Mouse (Mus musculus) heart, embryonic 10.5 days (tissue): ENCODE data around the gene Rplp2. TPM values are rescaled to one million over a fixed set of nuclear protein-coding genes. Genes with fewer than 3 reads are reported as not detected.

Source experiments
- DNase-seq: peaks from one replicate; pipeline ENCODE4 v3.0.0-alpha.2; 2017; ENCODE audit warnings: low spot score
- H3K27ac ChIP-seq: fragments of 300-500 bp; sonication (generic); 2 replicates; pipeline ENCODE4 v1.5.1; 2016; ENCODE audit warnings: mild to moderate bottlenecking
- H3K27me3 ChIP-seq: fragments of 300-500 bp; sonication (generic); 2 replicates; pipeline ENCODE4 v1.6.1; 2016; ENCODE audit warnings: mild to moderate bottlenecking; ENCODE audit not compliant: poor library complexity, insufficient read depth, severe bottlenecking
- H3K36me3 ChIP-seq: fragments of 300-500 bp; sonication (generic); 2 replicates; pipeline ENCODE4 v1.6.1; 2016; ENCODE audit warnings: mild to moderate bottlenecking, moderate library complexity
- H3K4me1 ChIP-seq: fragments of 300-500 bp; sonication (generic); 2 replicates; pipeline ENCODE4 v1.6.1; 2016; ENCODE audit warnings: mild to moderate bottlenecking
- H3K4me3 ChIP-seq: fragments of 300-500 bp; sonication (generic); 2 replicates; pipeline ENCODE4 v1.5.1; 2016; ENCODE audit warnings: mild to moderate bottlenecking, moderate library complexity
- H3K9me3 ChIP-seq: fragments of 300-500 bp; sonication (generic); 2 replicates; pipeline ENCODE4 v1.6.1; 2016; ENCODE audit warnings: mild to moderate bottlenecking, moderate library complexity
- WGBS: fragments of 180-500 bp; shearing (Covaris S2); methylation state at CpG from one replicate; pipeline ENCODE4 v1.1.7; 2016; 5-methylcytosine and 5-hydroxymethylcytosine counted together
- polyA plus RNA-seq: library from polyadenylated mRNA; unstranded; fragments of >200 nt; fragmentation: Nextera tagmentation; extraction: Ambion mirVana; gene quantifications from 2 replicates; pipeline ENCODE4 v1.2.1, GENCODE M21; 2016

The Rplp2 gene
- polyA plus RNA-seq, 1 experiment from 2014 or later = 900 TPM

DNA sequence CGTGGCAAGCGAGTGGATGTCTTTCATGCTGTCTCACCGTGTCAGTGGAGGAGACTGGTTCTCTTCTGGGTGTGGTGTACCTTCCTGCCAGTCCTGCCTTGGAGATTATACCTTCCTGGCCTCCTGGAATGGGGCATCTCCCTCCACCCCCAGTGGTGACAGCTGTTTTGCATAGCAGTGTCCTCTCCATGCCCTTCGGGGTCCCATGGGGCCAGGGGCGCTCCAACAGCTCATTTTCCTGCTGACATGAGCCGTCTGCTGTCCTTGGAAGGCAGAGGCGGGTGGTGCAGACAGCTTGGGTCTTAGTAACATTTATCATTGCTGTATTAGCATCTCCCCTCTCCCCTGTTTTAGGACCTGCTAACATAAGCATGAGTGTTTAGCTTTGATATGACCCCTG lies 40.0 kb downstream of the Rplp2 start:
- no peak overlapping the region for H3K27ac ChIP-seq
- no peak for DNase-seq
- peaks cover 23% of the 10 kb centered on the region; the same call in 1 of the 2 replicates for H3K36me3 ChIP-seq
- H3K9me3 ChIP-seq = no peaks in the 10 kb centered on the region
- peaks cover 13% of the 10 kb centered on the region for H3K4me1 ChIP-seq
- 71% methylated on average over 7 of the region's 7 CpGs for WGBS
- H3K4me3 ChIP-seq = no peak overlapping the region
- H3K27me3 ChIP-seq = peaks cover 15% of the 10 kb centered on the region

DNA sequence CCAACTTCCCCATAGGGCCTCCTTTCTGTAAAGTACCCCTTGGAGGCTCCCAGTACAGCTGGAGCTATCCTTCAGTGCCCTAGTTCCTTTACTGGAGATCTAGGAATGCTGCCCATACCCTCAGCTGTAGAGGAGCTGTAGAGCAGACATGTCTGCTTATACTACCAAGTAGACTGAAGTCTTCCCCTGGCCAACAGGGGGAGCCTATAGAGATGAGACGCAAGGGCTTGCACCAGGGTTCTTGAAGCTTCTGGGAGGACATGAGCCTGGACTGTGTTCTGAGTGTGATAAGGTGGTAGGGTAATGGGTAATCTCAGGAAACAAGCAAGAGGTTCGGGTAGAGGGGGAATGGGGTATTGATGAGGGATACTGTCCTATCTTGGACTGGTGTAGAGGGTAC lies 44.0 kb downstream of the Rplp2 start:
- 65% methylated on average over 2 of the region's 2 CpGs for WGBS
- Histone ChIP-seq H3K27ac (no peak overlapping the region), H3K4me1 (no peaks in the 10 kb centered on the region), H3K36me3 (peaks cover 55% of the 10 kb centered on the region), H3K4me3 (no peak overlapping the region), H3K9me3 (no peaks in the 10 kb centered on the region), H3K27me3 (no peaks in the 10 kb centered on the region)
- no peak for DNase-seq

DNA sequence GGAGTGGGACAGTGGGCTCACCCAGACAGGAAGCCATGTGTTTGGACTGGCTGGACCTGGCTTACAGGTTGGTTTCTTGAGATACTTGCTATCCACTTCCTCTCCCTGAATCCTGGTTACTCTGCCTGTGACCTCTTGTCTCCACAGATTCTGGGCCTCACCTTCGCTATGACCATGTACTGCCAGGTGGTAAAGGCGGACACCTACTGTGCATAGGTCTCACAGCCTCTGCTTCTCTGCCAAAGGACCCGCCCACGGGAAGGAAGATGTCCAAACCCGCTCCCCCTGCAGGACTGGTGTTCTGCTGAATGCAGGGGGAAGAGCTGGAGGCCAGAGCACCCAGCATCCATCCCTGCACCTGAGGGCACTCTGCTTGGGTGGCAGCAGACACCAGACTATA lies 45.6 kb downstream of the Rplp2 start:
- no peaks in the 10 kb centered on the region for H3K27me3 ChIP-seq
- no peak overlapping the region for H3K27ac ChIP-seq
- WGBS = 91% methylated on average over 5 of the region's 5 CpGs
- no peak overlapping the region for H3K4me3 ChIP-seq
- peaks cover 49% of the 10 kb centered on the region for H3K36me3 ChIP-seq
- no peak for DNase-seq
- H3K9me3 ChIP-seq = no peaks in the 10 kb centered on the region
- H3K4me1 ChIP-seq = peaks cover 7% of the 10 kb centered on the region; the same call in 1 of the 2 replicates

GRCm38 (mm10) chr7:141493729-141494128 lies 46.6 kb downstream of the Rplp2 start:
- no peaks in the 10 kb centered on the region for H3K27me3 ChIP-seq
- DNase-seq = no peak
- peaks cover 50% of the 10 kb centered on the region for H3K36me3 ChIP-seq
- H3K27ac ChIP-seq = no peak overlapping the region
- H3K4me1 ChIP-seq = peaks cover 7% of the 10 kb centered on the region; the same call in 1 of the 2 replicates
- no peak overlapping the region for H3K4me3 ChIP-seq
- no peaks in the 10 kb centered on the region for H3K9me3 ChIP-seq
- 70% methylated on average over 1 of the region's 1 CpGs for WGBS

DNA sequence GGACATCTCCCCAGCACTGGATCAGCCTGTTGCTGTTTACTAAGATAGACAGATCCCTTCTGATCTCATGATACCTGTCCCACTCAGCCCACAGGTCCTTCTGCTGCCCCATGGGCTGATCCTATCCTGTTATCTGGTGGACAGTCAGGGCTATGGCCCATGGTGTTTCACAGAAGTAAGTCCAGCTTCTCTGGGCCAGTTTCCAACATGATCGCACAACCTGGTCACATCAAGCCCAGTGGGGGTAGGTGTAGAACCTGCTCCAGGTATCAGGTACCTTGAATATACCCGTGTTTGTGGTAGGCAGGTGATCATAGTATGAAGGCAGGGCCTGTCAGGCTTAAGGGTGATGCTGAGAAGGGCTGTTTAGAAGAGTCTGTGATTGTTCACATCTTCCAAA lies 48.2 kb downstream of the Rplp2 start:
- Histone ChIP-seq H3K9me3 (no peaks in the 10 kb centered on the region), H3K27me3 (no peaks in the 10 kb centered on the region), H3K27ac (no peak overlapping the region), H3K4me1 (peaks cover 16% of the 10 kb centered on the region; the same call in 1 of the 2 replicates), H3K36me3 (peaks cover 62% of the 10 kb centered on the region), H3K4me3 (no peak overlapping the region)
- no peak for DNase-seq
- 86% methylated on average over 2 of the region's 2 CpGs for WGBS

GRCm38 (mm10) chr7:141495940-141496339 lies 48.8 kb downstream of the Rplp2 start:
- no peak overlapping the region for H3K27ac ChIP-seq
- H3K4me3 ChIP-seq = no peak overlapping the region
- no peaks in the 10 kb centered on the region for H3K9me3 ChIP-seq
- peaks cover 16% of the 10 kb centered on the region; the same call in 1 of the 2 replicates for H3K4me1 ChIP-seq
- no peak for DNase-seq
- H3K36me3 ChIP-seq = peaks cover 59% of the 10 kb centered on the region
- no peaks in the 10 kb centered on the region for H3K27me3 ChIP-seq
- WGBS = 90% methylated on average over 4 of the region's 4 CpGs

DNA sequence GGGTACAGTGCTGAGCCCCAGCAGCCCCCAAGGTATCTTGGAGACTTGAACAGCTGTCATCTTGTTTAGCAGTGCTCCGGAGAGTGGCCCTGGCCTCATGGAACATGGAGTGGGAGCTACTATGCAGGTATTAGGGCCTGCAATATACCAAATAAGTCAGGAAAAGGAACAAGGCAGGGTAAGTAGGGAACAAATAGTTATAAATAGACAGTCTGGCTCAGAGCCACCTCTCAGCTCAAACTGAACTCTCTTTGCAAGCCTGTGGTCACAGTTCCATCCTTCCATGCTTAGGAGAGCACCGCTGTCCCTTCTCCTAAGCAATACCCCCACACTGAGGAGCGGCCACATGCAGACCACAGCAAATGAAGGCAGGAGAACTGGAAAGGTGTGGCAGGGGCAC lies 50.4 kb downstream of the Rplp2 start:
- Histone ChIP-seq H3K9me3 (no peaks in the 10 kb centered on the region), H3K36me3 (peaks cover 51% of the 10 kb centered on the region), H3K4me1 (peaks cover 16% of the 10 kb centered on the region; the same call in 1 of the 2 replicates), H3K27ac (no peak overlapping the region), H3K4me3 (no peak overlapping the region), H3K27me3 (no peaks in the 10 kb centered on the region)
- DNase-seq = no peak
- WGBS = 91% methylated on average over 3 of the region's 3 CpGs

Other genes starting within 250 kb of the Rplp2 start
- 1.4 and 2.1 TPM in 2 replicates for gene Lmntd2, start 233.3 kb upstream of the Rplp2 start, polyA plus RNA-seq
- 22.6 and 41.4 TPM in 2 replicates for gene Rassf7, start 231.5 kb upstream of the Rplp2 start, polyA plus RNA-seq
- gene Phrf1, start 218.6 kb upstream of the Rplp2 start, polyA plus RNA-seq = 73.5 and 84.7 TPM in 2 replicates
- 0.39 and 0.60 TPM in 2 replicates for gene Irf7, start 180.9 kb upstream of the Rplp2 start, polyA plus RNA-seq
- not detected in 2 replicates for gene Cdhr5, start 170.6 kb upstream of the Rplp2 start, polyA plus RNA-seq
- gene Sct, start 168.2 kb upstream of the Rplp2 start, polyA plus RNA-seq = 1.7 and 5.0 TPM in 2 replicates
- 0.13 TPM in 1 of 2 replicates, not detected in the other for gene Drd4, start 155.4 kb upstream of the Rplp2 start, polyA plus RNA-seq
- gene Deaf1, start 119.7 kb upstream of the Rplp2 start, polyA plus RNA-seq = 35.6 and 39.4 TPM in 2 replicates
- 39.5 and 41.2 TPM in 2 replicates for gene Tmem80, start 119.6 kb upstream of the Rplp2 start, polyA plus RNA-seq
- 3.1 and 8.2 TPM in 2 replicates for gene Eps8l2, start 108.5 kb upstream of the Rplp2 start, polyA plus RNA-seq
- gene Taldo1, start 55.2 kb upstream of the Rplp2 start, polyA plus RNA-seq = 270 and 285 TPM in 2 replicates
- 29.5 and 37.4 TPM in 2 replicates for gene Gatd1, start 33.2 kb upstream of the Rplp2 start, polyA plus RNA-seq
- gene Cend1, start 17.9 kb upstream of the Rplp2 start, polyA plus RNA-seq = 13.7 and 23.5 TPM in 2 replicates
- 22.6 and 30.8 TPM in 2 replicates for gene Slc25a22, start 9.5 kb upstream of the Rplp2 start, polyA plus RNA-seq
- 18.0 and 18.2 TPM in 2 replicates for gene Pidd1, start 3.3 kb upstream of the Rplp2 start, polyA plus RNA-seq
- gene Pnpla2, start 7.8 kb downstream of the Rplp2 start, polyA plus RNA-seq = 28.3 and 38.9 TPM in 2 replicates
- 14.0 and 14.6 TPM in 2 replicates for gene Cracr2b, start 13.7 kb downstream of the Rplp2 start, polyA plus RNA-seq
- gene Cd151, start 20.0 kb downstream of the Rplp2 start, polyA plus RNA-seq = 23.1 and 38.2 TPM in 2 replicates
- 73.2 and 74.5 TPM in 2 replicates for gene Polr2l, start 27.8 kb downstream of the Rplp2 start, polyA plus RNA-seq
- 69.0 and 70.8 TPM in 2 replicates for gene Tspan4, start 27.9 kb downstream of the Rplp2 start, polyA plus RNA-seq
- 40.5 and 45.3 TPM in 2 replicates for gene Chid1, start 92.5 kb downstream of the Rplp2 start, polyA plus RNA-seq
- gene Ap2a2, start 114.8 kb downstream of the Rplp2 start, polyA plus RNA-seq = 79.5 and 79.9 TPM in 2 replicates
- 0.09 and 0.13 TPM in 2 replicates for gene Muc6, start 207.9 kb downstream of the Rplp2 start, polyA plus RNA-seq
- gene Muc2, start 243.0 kb downstream of the Rplp2 start, polyA plus RNA-seq = 0.09 and 0.21 TPM in 2 replicates